Mouse (Mus musculus) embryonic facial prominence, embryonic 14.5 days (tissue): Measurements from ENCODE around the gene Cfap45. TPM values are rescaled to one million over a fixed set of nuclear protein-coding genes. Genes with fewer than 3 reads are reported as not detected.

ENCODE experiments used
- ATAC-seq: fragments of 200-750 bp; cut with Nextera tagmentation; 2 replicates; pipeline ENCODE4 v1.8.0; 2017; ENCODE audit warnings: low read depth, moderate number of reproducible peaks, moderate TSS enrichment
- DNase-seq: peaks from one replicate; pipeline ENCODE4 v3.0.0-alpha.2; 2015; ENCODE audit warnings: low spot score
- H3K27ac ChIP-seq: fragments of 300-500 bp; sonication (generic); replicated peaks from 2 replicates; pipeline ENCODE4 v1.5.1; 2014; ENCODE audit warnings: low read depth, mild to moderate bottlenecking, low read length, moderate library complexity
- H3K27me3 ChIP-seq: fragments of 300-500 bp; sonication (generic); replicated peaks from 2 replicates; pipeline ENCODE4 v1.6.1; 2014; ENCODE audit warnings: low read length; ENCODE audit not compliant: control insufficient read depth, insufficient read depth
- H3K36me3 ChIP-seq: fragments of 300-500 bp; sonication (generic); 2 replicates; pipeline ENCODE4 v1.6.1; 2014; ENCODE audit warnings: low read length, mixed read lengths; ENCODE audit not compliant: control insufficient read depth, insufficient read depth
- H3K4me1 ChIP-seq: fragments of 300-500 bp; sonication (generic); 2 replicates; pipeline ENCODE4 v1.6.1; 2014; ENCODE audit warnings: antibody characterized with exemption, low read length; ENCODE audit not compliant: control insufficient read depth, insufficient read depth
- H3K4me2 ChIP-seq: fragments of 300-500 bp; sonication (generic); 2 replicates; pipeline ENCODE4 v1.6.1; 2014; ENCODE audit warnings: low read depth, mild to moderate bottlenecking, low read length, moderate library complexity, mixed read lengths
- H3K4me3 ChIP-seq: fragments of 300-500 bp; sonication (generic); 2 replicates; pipeline ENCODE4 v1.5.1; 2014; ENCODE audit warnings: low read depth, mild to moderate bottlenecking, low read length
- H3K9ac ChIP-seq: fragments of 300-500 bp; sonication (generic); 2 replicates; pipeline ENCODE4 v1.6.1; 2014; ENCODE audit warnings: low read depth, mild to moderate bottlenecking, low read length, moderate library complexity, mixed read lengths
- H3K9me3 ChIP-seq: fragments of 300-500 bp; sonication (generic); 2 replicates; pipeline ENCODE4 v1.6.1; 2016; ENCODE audit warnings: low read length; ENCODE audit not compliant: control insufficient read depth
- WGBS: fragments of 180-500 bp; shearing (Covaris S2); extraction: QIAGEN DNeasy Blood & Tissue Kit; methylation state at CpG from one replicate; pipeline ENCODE4 v1.1.7; 2014; 5-methylcytosine and 5-hydroxymethylcytosine counted together
- polyA plus RNA-seq: library from polyadenylated mRNA; unstranded; fragments of >200 nt; fragmentation: Nextera tagmentation; extraction: Ambion mirVana; gene quantifications from 2 replicates; pipeline ENCODE4 v1.2.1, GENCODE M21; 2014

Cfap45 gene
- polyA plus RNA-seq, 1 experiment from 2014 or later = 8.9 TPM

DNA sequence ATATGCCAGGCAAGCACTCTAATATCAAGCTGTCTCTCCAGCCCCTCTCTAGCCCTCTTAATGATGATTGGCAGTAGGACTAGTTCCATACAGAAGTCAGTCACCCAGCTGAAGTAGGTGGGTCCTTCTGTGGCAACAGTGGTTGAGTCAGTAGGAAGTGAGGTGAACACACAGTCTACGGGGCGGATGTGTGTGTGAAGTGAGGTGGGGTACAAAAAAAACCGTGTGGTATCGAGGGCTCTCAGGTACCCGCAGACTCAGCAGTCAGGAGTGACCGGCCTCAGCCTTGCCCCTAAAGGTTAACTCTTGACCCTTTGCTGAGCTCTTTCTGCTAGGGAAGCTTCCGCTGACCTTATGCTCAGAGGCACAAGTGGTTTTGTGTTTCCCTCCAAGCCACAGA lies 27.9 kb downstream of the Cfap45 start:
- Histone ChIP-seq H3K9me3 (no peaks in the 10 kb centered on the region), H3K27me3 (no peaks in the 10 kb centered on the region; the same call in 1 of the 2 replicates), H3K36me3 (no peaks in the 10 kb centered on the region), H3K9ac (no peak overlapping the region), H3K4me1 (peaks cover 26% of the 10 kb centered on the region), H3K27ac (no peak overlapping the region), H3K4me3 (no peak overlapping the region), H3K4me2 (no peak overlapping the region)
- ATAC-seq (no peak), DNase-seq (no peak)
- WGBS = 37% methylated on average over 7 of the region's 7 CpGs

DNA sequence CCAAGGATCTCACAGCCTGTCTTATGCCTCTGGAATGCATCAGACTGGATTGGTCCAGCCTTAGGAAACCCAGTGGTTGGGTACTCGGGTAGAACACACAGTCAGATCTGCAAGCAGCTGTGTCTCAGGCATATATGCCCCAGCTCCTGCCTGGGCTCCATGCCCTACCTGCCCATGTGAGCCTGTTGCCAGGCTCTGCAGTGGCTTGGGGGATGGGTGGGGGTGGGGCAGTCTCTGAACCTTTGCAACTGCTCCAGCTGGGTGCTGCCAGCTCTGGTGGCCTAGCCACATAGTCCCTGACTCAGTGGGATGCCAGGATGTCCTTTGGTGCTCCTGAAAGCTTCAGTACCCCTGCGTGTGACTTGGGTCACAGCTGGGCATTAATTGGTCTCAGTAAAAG lies 28.7 kb downstream of the Cfap45 start:
- ATAC-seq = no peak
- Histone ChIP-seq H3K9me3 (no peaks in the 10 kb centered on the region), H3K9ac (no peak overlapping the region), H3K4me1 (peaks cover 26% of the 10 kb centered on the region), H3K4me2 (0 out of 2 replicates have a peak overlapping the region, but pooled peaks have one; percentile 45), H3K27ac (no peak overlapping the region), H3K4me3 (no peak overlapping the region), H3K36me3 (no peaks in the 10 kb centered on the region), H3K27me3 (no peaks in the 10 kb centered on the region; the same call in 1 of the 2 replicates)
- WGBS = 17% methylated on average over 2 of the region's 2 CpGs
- DNase-seq = no peak

DNA sequence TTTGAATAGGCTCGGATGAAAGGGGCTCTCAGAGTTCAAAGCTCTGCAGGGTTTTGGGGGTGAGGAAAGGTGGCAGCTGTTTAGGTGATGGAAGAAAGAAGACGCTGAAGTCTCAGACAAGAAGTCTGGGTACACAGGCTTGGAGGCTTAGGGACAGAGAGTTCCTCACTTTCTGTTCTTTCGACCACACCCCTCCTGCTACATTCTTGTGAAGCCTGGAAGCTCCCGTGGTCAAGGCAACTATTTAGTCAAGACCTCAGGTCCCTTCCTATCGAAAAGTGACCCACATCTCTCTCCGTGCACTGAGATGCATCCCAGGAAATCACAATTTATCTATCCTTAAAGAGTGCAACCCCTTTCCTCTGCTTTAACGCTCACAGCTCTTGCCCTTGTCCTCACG lies 29.1 kb downstream of the Cfap45 start:
- H3K9me3 ChIP-seq = no peaks in the 10 kb centered on the region
- H3K4me3 ChIP-seq = peak overlapping the region; percentile 31
- DNase-seq (no peak), ATAC-seq (no peak)
- H3K9ac ChIP-seq = 0 out of 2 replicates have a peak overlapping the region, but pooled peaks have one; percentile 26
- H3K4me1 ChIP-seq = peaks cover 26% of the 10 kb centered on the region
- H3K27ac ChIP-seq = no peak overlapping the region
- WGBS = 11% methylated on average over 8 of the region's 8 CpGs
- H3K27me3 ChIP-seq = no peaks in the 10 kb centered on the region; the same call in 1 of the 2 replicates
- no peaks in the 10 kb centered on the region for H3K36me3 ChIP-seq
- peak overlapping the region; percentile 45 for H3K4me2 ChIP-seq

DNA sequence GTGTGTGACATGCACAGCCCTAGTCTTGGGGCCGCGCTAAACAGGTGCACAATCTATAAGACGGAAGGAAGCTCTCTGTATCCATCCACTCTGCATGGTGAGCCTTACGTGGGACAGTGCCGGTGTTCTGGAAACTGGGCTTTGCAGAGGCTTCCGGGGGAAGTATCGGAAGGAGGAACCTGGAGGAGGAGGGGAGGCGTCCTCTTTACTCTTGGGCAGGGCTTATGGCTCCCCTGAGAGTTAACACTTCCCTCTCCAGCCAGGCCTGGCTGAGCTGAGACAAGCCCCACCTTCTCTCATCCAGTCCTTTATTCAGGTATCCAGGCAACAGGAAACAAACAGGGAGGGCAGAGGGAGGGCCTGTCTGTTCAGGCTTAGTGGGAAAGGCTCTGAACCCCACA lies 29.9 kb downstream of the Cfap45 start:
- peak; percentile 91 for DNase-seq
- Histone ChIP-seq H3K4me3 (peak overlapping the region; percentile 31), H3K36me3 (no peaks in the 10 kb centered on the region), H3K27ac (no peak overlapping the region), H3K4me2 (peak overlapping the region; percentile 45), H3K9ac (peak overlapping the region; percentile 26; the same call in 1 of the 2 replicates), H3K4me1 (peaks cover 26% of the 10 kb centered on the region), H3K9me3 (no peaks in the 10 kb centered on the region), H3K27me3 (no peaks in the 10 kb centered on the region; the same call in 1 of the 2 replicates)
- ATAC-seq = peak; percentile 94
- WGBS = 0% methylated on average over 8 of the region's 8 CpGs

DNA sequence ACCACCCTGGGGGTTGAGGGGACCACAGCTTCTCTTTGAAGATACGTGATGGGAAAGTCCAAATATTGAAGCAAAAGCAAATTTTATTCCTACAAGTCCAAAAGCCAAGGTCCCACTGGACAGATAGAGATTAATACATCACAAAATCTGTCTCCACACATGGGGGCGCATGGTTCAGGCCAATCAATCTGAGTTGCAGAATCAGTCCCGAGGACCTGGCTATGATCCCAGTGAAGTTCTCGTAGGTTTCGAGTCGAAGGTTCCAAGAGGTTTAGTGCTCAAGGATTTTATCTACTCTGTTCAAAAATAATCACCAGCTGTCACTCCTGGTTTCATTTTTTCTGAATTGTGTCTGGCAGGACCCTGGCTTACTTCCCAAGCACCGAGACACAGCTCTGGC lies 30.4 kb downstream of the Cfap45 start:
- H3K27ac ChIP-seq = no peak overlapping the region
- ATAC-seq = no peak
- no peaks in the 10 kb centered on the region for H3K9me3 ChIP-seq
- peak overlapping the region; percentile 26; the same call in 1 of the 2 replicates for H3K9ac ChIP-seq
- peaks cover 26% of the 10 kb centered on the region for H3K4me1 ChIP-seq
- 31% methylated on average over 7 of the region's 7 CpGs for WGBS
- H3K36me3 ChIP-seq = no peaks in the 10 kb centered on the region
- no peaks in the 10 kb centered on the region; the same call in 1 of the 2 replicates for H3K27me3 ChIP-seq
- H3K4me2 ChIP-seq = peak overlapping the region; percentile 45
- peak overlapping the region; percentile 31 for H3K4me3 ChIP-seq
- no peak for DNase-seq

DNA sequence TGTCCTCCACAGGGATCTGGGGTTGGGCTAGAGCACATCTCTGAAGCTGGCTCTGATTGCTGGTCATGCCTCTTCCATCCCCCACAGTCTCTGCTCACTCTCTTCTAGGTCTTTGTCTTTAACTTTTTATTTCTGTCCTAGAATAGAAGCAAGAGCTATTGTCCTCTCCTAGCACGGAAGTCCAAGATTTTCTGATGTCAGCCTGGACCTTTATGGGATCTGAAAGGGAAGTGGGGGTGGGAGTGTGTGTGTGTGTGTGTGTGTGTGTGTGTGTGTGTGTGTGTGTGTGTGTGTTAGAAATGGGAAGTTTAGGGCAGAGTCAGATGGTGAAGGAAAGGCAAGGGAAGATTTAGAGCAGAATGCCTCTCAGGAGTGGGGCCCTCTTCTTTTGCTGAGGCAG lies 32.0 kb downstream of the Cfap45 start:
- WGBS = 46% methylated on average over 1 of the region's 1 CpGs

DNA sequence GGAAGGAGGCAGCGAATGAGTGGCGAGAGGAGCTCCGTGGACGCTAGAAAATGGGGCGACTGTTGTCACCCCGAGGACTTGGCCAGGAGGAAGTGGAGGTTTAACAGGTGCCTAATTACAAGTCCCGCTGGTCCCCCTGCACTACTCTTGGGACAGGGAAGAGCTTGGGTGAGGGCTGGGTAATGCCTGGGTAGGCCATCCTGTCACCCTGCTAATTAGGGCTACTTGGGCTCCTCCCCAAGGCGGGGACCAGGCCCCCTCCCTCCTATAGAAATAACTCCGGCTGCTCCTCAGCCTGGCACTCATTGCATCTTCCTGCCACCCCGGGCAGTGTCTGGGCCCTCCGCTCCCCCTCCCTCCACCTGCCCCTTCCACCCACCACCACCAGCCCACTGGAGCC lies 35.0 kb downstream of the Cfap45 start, which contains the start of gene Vsig8:
Gene Vsig8 (plus strand): TSS at position 301 of the 400 bp plus-strand sequence.
- Histone ChIP-seq H3K4me1 (peaks cover 19% of the 10 kb centered on the region), H3K27ac (no peak within 1 kb of the TSS), H3K27me3 (peaks cover 6% of the 10 kb centered on the region), H3K4me2 (no peak within 1 kb of the TSS), H3K36me3 (no peaks in the 10 kb centered on the region), H3K9ac (no peak within 1 kb of the TSS), H3K4me3 (no peak within 1 kb of the TSS), H3K9me3 (no peaks in the 10 kb centered on the region)
- 80% methylated on average over 11 of the region's 11 CpGs for WGBS
- ATAC-seq (no peak), DNase-seq (no peak)

More for the DNA sequence above, 32.0 kb downstream of the Cfap45 start:
- Histone ChIP-seq H3K27me3 (no peaks in the 10 kb centered on the region; the same call in 1 of the 2 replicates), H3K9me3 (no peaks in the 10 kb centered on the region), H3K4me1 (peaks cover 26% of the 10 kb centered on the region), H3K4me3 (no peak overlapping the region), H3K9ac (no peak overlapping the region), H3K36me3 (no peaks in the 10 kb centered on the region), H3K27ac (no peak overlapping the region), H3K4me2 (no peak overlapping the region)
- no peak for DNase-seq
- no peak for ATAC-seq

DNA sequence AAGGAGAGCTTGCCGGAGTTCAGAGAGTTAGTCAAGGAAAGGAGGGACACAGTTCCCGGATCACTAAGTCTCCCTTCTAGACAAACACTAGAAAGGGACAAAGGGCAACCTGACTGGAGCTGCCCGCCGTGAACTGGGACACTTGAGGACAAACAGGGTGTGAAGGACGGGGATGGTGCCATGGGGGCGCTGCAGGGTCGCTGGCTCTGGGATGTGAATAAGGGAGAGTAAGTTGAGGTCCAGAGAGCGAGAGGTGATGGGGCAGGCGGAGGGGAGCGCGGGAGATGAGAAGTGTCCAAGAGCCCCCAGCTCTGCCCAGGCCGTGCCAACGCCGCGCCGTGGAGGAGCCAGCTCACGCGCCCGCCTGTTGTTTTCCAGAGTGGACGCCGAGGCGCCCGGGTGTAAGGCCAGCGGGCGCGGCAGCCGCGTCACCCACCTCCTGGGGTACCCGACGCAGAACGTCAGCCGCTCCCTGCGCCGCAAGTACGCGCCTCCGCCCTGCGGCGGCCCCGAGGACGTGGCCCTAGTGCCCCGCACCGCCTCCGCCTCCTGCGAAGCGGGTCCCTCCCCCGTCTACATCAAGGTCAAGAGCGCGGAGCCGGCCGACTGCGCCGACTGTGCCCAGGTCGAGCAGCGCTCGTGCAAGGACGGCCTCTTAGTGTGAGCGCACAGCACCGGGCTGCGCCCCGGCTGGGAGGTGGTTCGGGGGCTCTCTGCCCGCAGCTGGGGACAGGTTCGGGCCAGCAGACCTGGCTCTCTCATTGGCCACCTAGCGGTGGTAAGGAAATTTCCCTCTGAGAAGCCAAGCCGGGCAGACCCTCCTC lies 42.3 kb downstream of the Cfap45 start:
- WGBS = 1% methylated on average over 27 of the region's 66 CpGs
- Histone ChIP-seq H3K4me2 (peak overlapping the region; percentile 97), H3K9me3 (no peaks in the 10 kb centered on the region), H3K27me3 (peaks cover 36% of the 10 kb centered on the region), H3K4me3 (peak overlapping the region; percentile 71), H3K9ac (peak overlapping the region; percentile 73), H3K27ac (peak overlapping the region; percentile 55; the same call in 1 of the 2 replicates), H3K36me3 (no peaks in the 10 kb centered on the region), H3K4me1 (peaks cover 10% of the 10 kb centered on the region)
- DNase-seq (peak; percentile 90), ATAC-seq (peak; percentile 92)
